Mouse (Mus musculus) bone marrow macrophage, adult 2 months (primary cell): ENCODE measurements around the gene Zbtb2. TPM values are rescaled to one million over a fixed set of nuclear protein-coding genes. Genes with fewer than 3 reads are reported as not detected.

Source experiments
- H3K27ac ChIP-seq: 2 replicates; pipeline ENCODE4 v1.5.1; 2012; ENCODE audit warnings: low read depth, low read length; ENCODE audit not compliant: insufficient read depth
- H3K4me1 ChIP-seq: 2 replicates; pipeline ENCODE4 v1.6.1; 2012; ENCODE audit warnings: low read length; ENCODE audit not compliant: control insufficient read depth, insufficient read depth
- H3K4me3 ChIP-seq: 2 replicates; pipeline ENCODE4 v1.5.1; 2012; ENCODE audit warnings: mild to moderate bottlenecking, low read length, moderate library complexity; ENCODE audit not compliant: insufficient read depth
- CTCF ChIP-seq: IDR thresholded peaks from 2 replicates; pipeline ENCODE4 v1.5.1; 2012; ENCODE audit warnings: low read depth, mild to moderate bottlenecking, low read length, moderate library complexity
- POLR2A ChIP-seq: IDR thresholded peaks from 2 replicates; pipeline ENCODE4 v1.6.1; 2012; ENCODE audit warnings: mild to moderate bottlenecking, low read depth, low read length, borderline replicate concordance
- polyA plus RNA-seq: library from polyadenylated mRNA; stranded (reverse); fragments of >200 nt; gene quantifications from 2 replicates; pipeline ENCODE4 v1.2.4, GENCODE M21; 2012; ENCODE audit not compliant: missing spikeins, insufficient read depth, insufficient read length

Zbtb2 gene
- polyA plus RNA-seq, 1 experiment, result 10.3 TPM

DNA sequence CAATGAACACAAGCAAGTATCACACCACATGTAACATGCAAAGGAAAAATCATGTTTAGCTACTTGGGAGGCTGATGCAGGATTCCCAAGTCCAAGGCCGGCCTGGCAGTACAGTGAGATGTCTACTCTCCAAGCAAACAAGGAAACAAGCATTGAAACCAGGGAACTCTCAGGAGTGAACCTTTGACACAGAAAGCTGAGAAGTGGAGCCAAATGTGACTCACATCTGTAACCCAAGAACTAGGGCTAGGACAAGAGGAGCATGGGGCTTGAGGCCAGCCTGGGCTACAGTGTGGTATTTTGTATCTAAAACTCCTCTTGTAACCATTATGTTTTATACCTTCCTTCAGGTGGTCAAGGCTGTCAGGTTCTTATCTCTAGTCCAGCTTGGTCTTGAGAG, 19.3 kb upstream of the Zbtb2 start:
- Histone ChIP-seq H3K4me3 (no peak overlapping the region), H3K4me1 (no peaks in the 10 kb centered on the region), H3K27ac (no peak overlapping the region)
- TF ChIP-seq POLR2A (no peak), CTCF (no peak)

GRCm38 (mm10) chr10:4405511-4405910, 17.6 kb upstream of the Zbtb2 start:
- Histone ChIP-seq H3K4me3 (no peak overlapping the region), H3K4me1 (no peaks in the 10 kb centered on the region), H3K27ac (no peak overlapping the region)
- TF ChIP-seq POLR2A (no peak), CTCF (no peak)

- Histone ChIP-seq H3K4me1 (no peaks in the 10 kb centered on the region), H3K27ac (no peak overlapping the region), H3K4me3 (no peak overlapping the region)
- TF ChIP-seq POLR2A (no peak), CTCF (no peak)
Observed at GRCm38 (mm10) chr10:4404895-4405491, 17.1 kb upstream of the Zbtb2 start.

DNA sequence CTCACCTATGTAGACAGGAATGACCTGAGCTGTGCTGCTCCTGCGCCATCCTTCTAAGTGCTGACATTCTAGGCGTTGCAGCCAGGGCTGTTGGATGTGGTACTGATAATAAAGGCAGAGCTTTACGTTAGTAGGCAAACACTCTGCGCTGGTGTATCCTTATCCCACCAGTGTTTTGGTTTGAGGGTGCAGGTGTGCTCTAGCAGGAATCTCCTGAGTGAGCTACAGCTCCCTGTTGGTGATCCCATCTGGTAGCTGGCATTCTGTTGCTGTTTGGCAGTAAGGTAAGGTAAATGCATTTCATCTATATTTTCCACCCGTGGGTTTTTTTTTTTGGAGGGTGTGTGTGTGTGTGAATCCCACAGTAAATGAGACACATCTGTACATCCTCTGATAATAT, 10.2 kb upstream of the Zbtb2 start:
- TF ChIP-seq CTCF (no peak), POLR2A (no peak)
- H3K4me3 ChIP-seq, result no peak overlapping the region
- H3K27ac ChIP-seq, result no peak overlapping the region

DNA sequence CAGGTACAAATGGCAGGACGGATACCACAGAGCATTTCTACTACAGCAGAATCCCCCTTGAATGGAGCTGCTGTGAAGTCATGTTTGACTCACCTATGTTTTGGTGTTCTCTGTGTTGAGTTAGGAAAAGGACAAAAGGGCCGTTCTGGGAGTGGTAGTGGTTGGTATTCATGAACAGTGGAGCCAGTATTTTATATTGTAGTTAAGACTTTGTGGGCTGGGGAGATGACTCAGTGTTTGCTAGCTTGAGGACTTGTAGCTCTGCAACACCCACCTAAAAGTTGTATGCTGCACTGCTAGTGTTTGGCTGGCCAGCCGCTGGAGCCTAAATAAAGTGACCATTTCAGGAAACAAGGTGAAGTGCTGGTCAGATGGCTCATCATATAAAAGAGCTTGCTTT, 7.4 kb upstream of the Zbtb2 start:
- TF ChIP-seq CTCF (no peak), POLR2A (no peak)
- peaks cover 24% of the 10 kb centered on the region for H3K4me1 ChIP-seq
- no peak overlapping the region for H3K4me3 ChIP-seq
- H3K27ac ChIP-seq, result no peak overlapping the region

More for the DNA sequence above, 10.2 kb upstream of the Zbtb2 start:
- peaks cover 7% of the 10 kb centered on the region for H3K4me1 ChIP-seq

- H3K4me1 ChIP-seq, result peaks cover 36% of the 10 kb centered on the region
- TF ChIP-seq CTCF (peak; percentile 41; the same call in 1 of the 2 replicates), POLR2A (no peak)
- no peak overlapping the region for H3K4me3 ChIP-seq
- H3K27ac ChIP-seq, result no peak overlapping the region
Observed at GRCm38 (mm10) chr10:4391851-4392250, 3.9 kb upstream of the Zbtb2 start.

DNA sequence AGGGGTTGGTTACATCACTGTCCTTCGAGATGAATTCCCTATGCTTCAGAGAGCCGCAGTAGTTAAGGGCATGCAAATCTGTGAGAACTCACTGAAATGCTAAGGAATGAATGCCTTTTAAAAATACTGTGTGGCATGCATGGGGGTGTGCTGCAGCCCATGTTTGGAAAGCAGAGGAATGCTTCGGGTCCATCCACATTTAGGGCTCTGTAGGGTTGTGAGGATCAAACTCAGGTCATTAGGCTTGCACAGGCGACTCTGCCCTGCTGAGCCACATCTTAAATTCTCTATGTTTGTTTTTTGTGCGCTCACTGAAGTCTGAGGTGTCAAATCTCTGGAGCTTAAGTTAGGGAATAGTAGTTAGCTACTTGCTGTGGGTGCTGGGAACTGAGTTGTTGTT, 3.2 kb upstream of the Zbtb2 start:
- Histone ChIP-seq H3K27ac (no peak overlapping the region), H3K4me1 (peaks cover 36% of the 10 kb centered on the region), H3K4me3 (no peak overlapping the region)
- no peak for TF ChIP-seq CTCF
- TF ChIP-seq POLR2A, result no peak

DNA sequence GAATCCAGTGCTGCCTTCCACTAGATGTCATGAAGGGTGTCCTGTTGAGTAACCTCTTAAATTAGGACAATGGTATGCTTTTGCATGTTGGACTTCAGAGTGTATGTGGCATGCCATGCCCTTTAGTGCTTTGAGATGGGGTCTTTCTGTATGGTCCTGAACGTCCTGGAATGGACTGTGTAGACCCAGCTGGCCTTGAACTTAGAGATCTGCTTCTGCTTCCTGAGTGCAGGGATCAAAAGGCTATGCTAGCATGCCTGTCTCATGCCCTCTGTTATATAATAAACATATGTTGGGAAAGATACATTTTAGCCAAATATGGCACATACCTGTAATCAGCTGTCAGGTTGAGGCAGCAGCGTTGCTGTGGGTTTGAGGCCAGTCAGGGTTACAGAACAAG, 2.6 kb upstream of the Zbtb2 start:
- H3K4me1 ChIP-seq, result peaks cover 39% of the 10 kb centered on the region
- TF ChIP-seq CTCF, result no peak
- TF ChIP-seq POLR2A, result no peak
- no peak overlapping the region for H3K4me3 ChIP-seq
- no peak overlapping the region for H3K27ac ChIP-seq

- H3K27ac ChIP-seq, result no peak overlapping the region
- H3K4me1 ChIP-seq, result peaks cover 45% of the 10 kb centered on the region
- H3K4me3 ChIP-seq, result peak overlapping the region; percentile 66
- no peak for TF ChIP-seq CTCF
- TF ChIP-seq POLR2A, result no peak
Observed at GRCm38 (mm10) chr10:4389461-4390112, 1.7 kb upstream of the Zbtb2 start.

GRCm38 (mm10) chr10:4389036-4389435, 1.1 kb upstream of the Zbtb2 start:
- Histone ChIP-seq H3K4me3 (peak overlapping the region; percentile 66), H3K27ac (no peak overlapping the region), H3K4me1 (peaks cover 43% of the 10 kb centered on the region)
- no peak for TF ChIP-seq CTCF

- Histone ChIP-seq H3K27ac (peak overlapping the region; percentile 43), H3K4me1 (peaks cover 39% of the 10 kb centered on the region), H3K4me3 (peak overlapping the region; percentile 66)
- no peak for TF ChIP-seq POLR2A
- TF ChIP-seq CTCF, result no peak
Observed at GRCm38 (mm10) chr10:4388384-4388745, 457 bp upstream of the Zbtb2 start.
